In genomic region chr19:4756921-4757320, GRCm38 (mm10) we compare ENCODE assay signal across 9 mouse cellular contexts. TPM values are rescaled to one million over a fixed set of nuclear protein-coding genes. Genes with fewer than 3 reads are reported as not detected.
DNase-seq lines count a peak whose midpoint lies in the region; ATAC-seq and TF ChIP-seq lines count a peak whose summit lies in the region.
"Had no signal": no experiment of that assay in that cellular context is flagged by ENCODE, and none has a peak within 500 bp of the region (broad histone marks: within the 10 kb centered on the region; RNA-seq: fewer than 3 reads in every experiment).

No protein-coding gene starts in this region.

- H3K9me3 ChIP-seq in kidney, embryonic 16.5 days (ENCODE audit: low read length): no peaks in the 10 kb centered on the region
- H3K9me3 ChIP-seq in intestine, embryonic 14.5 days (ENCODE audit: control insufficient read depth, low read length): no peaks in the 10 kb centered on the region
- no peaks in the 10 kb centered on the region for H3K9me3 ChIP-seq in midbrain, postnatal 0 days (ENCODE audit: low read length)

- H3K4me3 ChIP-seq in kidney, embryonic 16.5 days (ENCODE audit: low read length): peak overlapping the region; percentile 85
- peak overlapping the region; percentile 55 for H3K4me3 ChIP-seq in cortical plate, adult 2 months (ENCODE audit: insufficient read depth, low read length)
- H3K4me3 ChIP-seq in intestine, embryonic 14.5 days (ENCODE audit: low read depth, low read length): peak overlapping the region; percentile 70
- peak overlapping the region; percentile 60 for H3K4me3 ChIP-seq in midbrain, postnatal 0 days (ENCODE audit: low read depth, low read length)

- no peak for ATAC-seq in kidney, embryonic 16.5 days (ENCODE audit: low FRiP score, low TSS enrichment)
- ATAC-seq in intestine, embryonic 14.5 days (replicated peaks; ENCODE audit: low FRiP score, low TSS enrichment, low read depth): no peak; the same call in 1 of the 2 replicates
- no peak for ATAC-seq in midbrain, postnatal 0 days (ENCODE audit: low FRiP score)

- H3K4me1 ChIP-seq in kidney, embryonic 16.5 days (ENCODE audit: insufficient read depth, low read length): peaks cover 15% of the 10 kb centered on the region
- H3K4me1 ChIP-seq in cortical plate, adult 2 months (ENCODE audit: control insufficient read depth, insufficient read depth, low read length): peaks cover 2% of the 10 kb centered on the region; the same call in 1 of the 2 replicates
- H3K4me1 ChIP-seq in intestine, embryonic 14.5 days (replicated peaks; ENCODE audit: control insufficient read depth, insufficient read depth, low read length): peaks cover 9% of the 10 kb centered on the region; the same call in 1 of the 2 replicates
- peaks cover 10% of the 10 kb centered on the region for H3K4me1 ChIP-seq in midbrain, postnatal 0 days (ENCODE audit: insufficient read depth, low read length)

- TF ChIP-seq CTCF in cortical plate, adult 2 months (IDR thresholded peaks at IDR 0.05; ENCODE audit: extremely low read depth, insufficient read depth, low read length): no peak
- no peak for TF ChIP-seq CTCF in midbrain, postnatal 0 days (IDR thresholded peaks at IDR 0.05)

- TF ChIP-seq POLR2A in cortical plate, adult 2 months (IDR thresholded peaks at IDR 0.05; ENCODE audit: extremely low read depth, insufficient read depth, low read length): no peak

- H3K27ac ChIP-seq in kidney, embryonic 16.5 days (ENCODE audit: low read length): peak overlapping the region; percentile 98
- peak overlapping the region; percentile 45; the same call in 1 of the 2 replicates for H3K27ac ChIP-seq in cortical plate, adult 2 months (ENCODE audit: insufficient read depth, low read length)
- H3K27ac ChIP-seq in intestine, embryonic 14.5 days (ENCODE audit: low read depth): peak overlapping the region; percentile 93
- H3K27ac ChIP-seq in midbrain, postnatal 0 days (ENCODE audit: low read depth, low read length): peak overlapping the region; percentile 93

- peaks cover 1% of the 10 kb centered on the region for H3K36me3 ChIP-seq in kidney, embryonic 16.5 days (ENCODE audit: insufficient read depth, low read length)
- peaks cover 27% of the 10 kb centered on the region for H3K36me3 ChIP-seq in intestine, embryonic 14.5 days (ENCODE audit: control insufficient read depth, insufficient read depth, low read length)
- H3K36me3 ChIP-seq in midbrain, postnatal 0 days (ENCODE audit: insufficient read depth, low read length): peaks cover 6% of the 10 kb centered on the region

- H3K27me3 ChIP-seq in kidney, embryonic 16.5 days (ENCODE audit: insufficient read depth, low read length): no peaks in the 10 kb centered on the region
- no peaks in the 10 kb centered on the region for H3K27me3 ChIP-seq in intestine, embryonic 14.5 days (replicated peaks; ENCODE audit: control insufficient read depth, insufficient read depth, low read length)
- H3K27me3 ChIP-seq in midbrain, postnatal 0 days (ENCODE audit: insufficient read depth, low read length): no peaks in the 10 kb centered on the region

- peak overlapping the region; percentile 97 for H3K9ac ChIP-seq in kidney, embryonic 16.5 days (replicated peaks; ENCODE audit: low read length)
- peak overlapping the region; percentile 84 for H3K9ac ChIP-seq in intestine, embryonic 14.5 days (ENCODE audit: low read length)
- peak overlapping the region; percentile 77 for H3K9ac ChIP-seq in midbrain, postnatal 0 days (replicated peaks; ENCODE audit: low read length, poor library complexity, severe bottlenecking)

- DNase-seq in kidney, postnatal 25 days: no peak
- DNase-seq in intestine, embryonic 14.5 days (ENCODE audit: low spot score): no peak
- DNase-seq in midbrain, postnatal 0 days (ENCODE audit: low spot score): no peak
- no peak for DNase-seq in thymus, postnatal 4 days
- no peak for DNase-seq in left cerebral cortex, adult 18-20 months (ENCODE audit: low spot score in 2 of 2)
- DNase-seq in retina, embryonic 14.5 days (ENCODE audit: low spot score): no peak

- under 1% methylated on average over 9 of the region's 9 CpGs for WGBS in kidney, embryonic 16.5 days
- under 1% methylated on average over 9 of the region's 9 CpGs for WGBS in intestine, embryonic 14.5 days
- WGBS in midbrain, postnatal 0 days: 9% methylated on average over 9 of the region's 9 CpGs

- H3K4me2 ChIP-seq in kidney, embryonic 16.5 days (replicated peaks; ENCODE audit: low read depth, low read length): peak overlapping the region; percentile 75
- peak overlapping the region; percentile 83 for H3K4me2 ChIP-seq in intestine, embryonic 14.5 days (ENCODE audit: low read length)
- peak overlapping the region; percentile 72 for H3K4me2 ChIP-seq in midbrain, postnatal 0 days (ENCODE audit: low read depth, low read length, poor library complexity, severe bottlenecking)

RNA-seq across cellular contexts. Expression of gene Rbm4b, which starts 0.6 kb away (rescaled TPM):
- 75.5 and 77.2 TPM in 2 replicates for polyA plus RNA-seq in kidney, embryonic 16.5 days (2015; fragmentation: Nextera tagmentation; extraction: Ambion mirVana)
- polyA plus RNA-seq in cortical plate, adult 2 months (2012; rRNA removed): 16.0 and 17.8 TPM in 2 replicates
- 55.0 and 62.4 TPM in 2 replicates for polyA plus RNA-seq in intestine, embryonic 14.5 days (2014; fragmentation: Nextera tagmentation; extraction: Ambion mirVana)
- total RNA-seq in midbrain, postnatal 0 days (2014; rRNA removed): 63.2 and 89.1 TPM in 2 replicates
- polyA plus RNA-seq in midbrain, postnatal 0 days (2015; fragmentation: Nextera tagmentation; extraction: Ambion mirVana): 88.6 and 89.7 TPM in 2 replicates
- 10 to 100 TPM; 18.1 to 22.3 TPM for total RNA-seq in left cerebral cortex, adult 18-20 months (2021)

RNA-seq across cellular contexts. Expression of gene Rbm4, which starts 36.8 kb away (rescaled TPM):
- 66.0 and 82.7 TPM in 2 replicates for polyA plus RNA-seq in kidney, embryonic 16.5 days (2015; fragmentation: Nextera tagmentation; extraction: Ambion mirVana)
- 57.4 and 61.8 TPM in 2 replicates for polyA plus RNA-seq in cortical plate, adult 2 months (2012; rRNA removed)
- 59.8 and 69.8 TPM in 2 replicates for polyA plus RNA-seq in intestine, embryonic 14.5 days (2014; fragmentation: Nextera tagmentation; extraction: Ambion mirVana)
- 90.5 and 97.4 TPM in 2 replicates for total RNA-seq in midbrain, postnatal 0 days (2014; rRNA removed)
- 39.0 and 40.0 TPM in 2 replicates for polyA plus RNA-seq in midbrain, postnatal 0 days (2015; fragmentation: Nextera tagmentation; extraction: Ambion mirVana)
- total RNA-seq in left cerebral cortex, adult 18-20 months (2021): 100 to 1,000 TPM; 115 to 118 TPM

RNA-seq across cellular contexts. Expression of gene Sptbn2, which starts 46.0 kb away (rescaled TPM):
- 3.2 and 3.8 TPM in 2 replicates for polyA plus RNA-seq in kidney, embryonic 16.5 days (2015; fragmentation: Nextera tagmentation; extraction: Ambion mirVana)
- 198 and 220 TPM in 2 replicates for polyA plus RNA-seq in cortical plate, adult 2 months (2012; rRNA removed)
- polyA plus RNA-seq in intestine, embryonic 14.5 days (2014; fragmentation: Nextera tagmentation; extraction: Ambion mirVana): 2.1 and 2.4 TPM in 2 replicates
- total RNA-seq in midbrain, postnatal 0 days (2014; rRNA removed): 138 and 154 TPM in 2 replicates
- polyA plus RNA-seq in midbrain, postnatal 0 days (2015; fragmentation: Nextera tagmentation; extraction: Ambion mirVana): 18.9 and 19.7 TPM in 2 replicates
- total RNA-seq in left cerebral cortex, adult 18-20 months (2021): 100 to 1,000 TPM; 505 to 509 TPM
- total RNA-seq: megakaryocyte progenitor cell, adult 5-6 weeks had no signal

RNA-seq across cellular contexts. Expression of gene Gm21992, which starts 54.5 kb away (rescaled TPM):
- 30.4 and 41.6 TPM in 2 replicates for polyA plus RNA-seq in kidney, embryonic 16.5 days (2015; fragmentation: Nextera tagmentation; extraction: Ambion mirVana)
- polyA plus RNA-seq in cortical plate, adult 2 months (2012; rRNA removed): 16.7 and 18.9 TPM in 2 replicates
- polyA plus RNA-seq in intestine, embryonic 14.5 days (2014; fragmentation: Nextera tagmentation; extraction: Ambion mirVana): 25.7 and 29.0 TPM in 2 replicates
- 8.1 and 22.3 TPM in 2 replicates for total RNA-seq in midbrain, postnatal 0 days (2014; rRNA removed)
- polyA plus RNA-seq in midbrain, postnatal 0 days (2015; fragmentation: Nextera tagmentation; extraction: Ambion mirVana): 12.6 and 17.9 TPM in 2 replicates
- 10 to 100 TPM; 28.4 to 39.1 TPM for total RNA-seq in left cerebral cortex, adult 18-20 months (2021)

RNA-seq across cellular contexts. Expression of gene Rbm14, which starts 54.5 kb away (rescaled TPM):
- 104 and 108 TPM in 2 replicates for polyA plus RNA-seq in kidney, embryonic 16.5 days (2015; fragmentation: Nextera tagmentation; extraction: Ambion mirVana)
- polyA plus RNA-seq in cortical plate, adult 2 months (2012; rRNA removed): 22.8 and 25.1 TPM in 2 replicates
- 77.1 and 82.3 TPM in 2 replicates for polyA plus RNA-seq in intestine, embryonic 14.5 days (2014; fragmentation: Nextera tagmentation; extraction: Ambion mirVana)
- 41.5 and 43.8 TPM in 2 replicates for total RNA-seq in midbrain, postnatal 0 days (2014; rRNA removed)
- polyA plus RNA-seq in midbrain, postnatal 0 days (2015; fragmentation: Nextera tagmentation; extraction: Ambion mirVana): 37.9 and 38.4 TPM in 2 replicates
- 10 to 100 TPM; 37.6 to 60.4 TPM for total RNA-seq in left cerebral cortex, adult 18-20 months (2021)

Comparison
In these comparisons a context has a peak if more than half of its experiments do, and no peak if none do; other contexts are left out.
1. H3K27ac ChIP-seq: peak in every context shown above with its lines; median percentile 98 in kidney, embryonic 16.5 days; 93 in intestine, embryonic 14.5 days; 93 in midbrain, postnatal 0 days; 45 in cortical plate, adult 2 months.